Mouse (Mus musculus): Measurements from ENCODE around the gene Gstt2. TPM values are rescaled to one million over a fixed set of nuclear protein-coding genes. Genes with fewer than 3 reads are reported as not detected.
"Not testable (repeated sequence)": the region's sequence is repeated elsewhere in the genome, so short reads cannot be mapped to it uniquely, and the experiment has no call there.

Gene Gstt2
- polyA plus RNA-seq, 1 experiment from 2014 or later = 83.7 TPM

DNA sequence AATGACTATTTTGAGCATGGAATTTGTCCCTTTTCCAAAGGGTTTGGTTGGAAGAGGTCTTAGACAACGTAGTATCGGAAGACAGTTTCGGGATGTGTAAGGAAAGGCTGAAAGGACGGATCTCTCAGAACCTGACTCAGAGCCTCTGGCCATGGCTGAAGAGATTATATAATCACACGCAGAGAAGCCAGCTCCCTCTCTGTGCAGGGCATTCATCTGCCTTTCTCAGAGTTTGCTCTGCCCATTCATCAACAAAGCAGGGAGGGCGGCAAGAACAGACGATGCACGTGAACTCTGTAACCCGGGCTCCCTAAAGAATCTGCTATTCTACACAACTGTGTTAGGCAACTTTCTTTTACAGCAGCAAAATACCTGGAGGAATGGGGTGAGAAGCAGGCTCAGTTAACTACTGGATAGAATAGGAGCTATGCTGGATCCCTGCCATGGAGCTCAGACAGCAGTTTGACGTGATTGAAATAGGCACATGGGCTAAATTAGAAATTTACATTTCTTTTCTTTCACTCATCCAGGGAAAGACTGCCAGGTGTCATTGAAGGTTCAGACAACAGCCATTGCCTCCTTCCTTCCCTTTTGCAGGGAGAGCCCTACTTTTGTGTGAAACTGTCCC, 36.4 kb upstream of the Gstt2 start:
- peaks cover 8% of the 10 kb centered on the region for H3K4me1 ChIP-seq (ENCODE audit: control insufficient read depth, insufficient read depth, low read length)
- ATAC-seq = no peak
- no peak overlapping the region for H3K27ac ChIP-seq (ENCODE audit: low read length)
- H3K27me3 ChIP-seq (replicated peaks; ENCODE audit: control insufficient read depth, insufficient read depth, low read length) = no peaks in the 10 kb centered on the region
- peak overlapping the region; percentile 58; the same call in 1 of the 2 replicates for H3K9ac ChIP-seq (ENCODE audit: low read depth, low read length)
- WGBS = 36% methylated on average over 10 of the region's 10 CpGs
- H3K4me3 ChIP-seq (ENCODE audit: low read length) = peak overlapping the region; percentile 47; the same call in 1 of the 2 replicates
- no peaks in the 10 kb centered on the region for H3K9me3 ChIP-seq (ENCODE audit: control insufficient read depth, low read length)
- no peaks in the 10 kb centered on the region for H3K36me3 ChIP-seq (ENCODE audit: control insufficient read depth, insufficient read depth, low read length)
- peak overlapping the region; percentile 66 for H3K4me2 ChIP-seq (ENCODE audit: low read depth, low read length)

DNA sequence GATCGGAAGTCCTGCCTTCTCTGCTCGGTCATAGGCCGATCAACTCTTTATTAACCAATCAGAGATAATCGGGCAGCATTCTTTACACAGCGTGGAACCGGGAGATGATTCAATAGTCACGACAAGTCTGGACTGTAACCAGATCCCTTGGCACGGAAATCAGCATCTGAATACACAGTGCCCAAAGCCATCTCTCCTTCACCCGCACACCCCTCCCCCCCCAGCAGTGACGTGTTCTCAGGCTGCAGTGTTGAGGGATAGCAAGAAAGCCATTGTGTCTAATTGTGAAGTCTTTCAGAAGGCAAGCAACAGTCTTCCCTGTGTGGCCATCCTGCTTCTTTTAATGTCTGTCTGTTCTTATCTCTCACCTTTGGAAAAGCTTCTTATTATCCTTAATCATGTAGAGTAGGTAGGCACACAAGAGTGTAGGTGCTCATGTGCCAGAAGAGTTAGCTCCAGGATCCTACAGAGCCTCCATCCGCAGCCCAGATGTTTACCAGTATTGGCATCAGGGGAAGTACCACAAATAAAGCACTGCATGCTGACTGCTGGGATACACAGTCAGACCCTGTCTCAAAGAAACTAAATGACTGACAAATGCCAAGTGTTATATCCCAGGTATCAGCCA, 35.8 kb upstream of the Gstt2 start:
- peaks cover 8% of the 10 kb centered on the region for H3K4me1 ChIP-seq (ENCODE audit: control insufficient read depth, insufficient read depth, low read length)
- WGBS = 3% methylated on average over 11 of the region's 11 CpGs
- peak overlapping the region; percentile 66 for H3K4me2 ChIP-seq (ENCODE audit: low read depth, low read length)
- H3K27me3 ChIP-seq (replicated peaks; ENCODE audit: control insufficient read depth, insufficient read depth, low read length) = no peaks in the 10 kb centered on the region
- ATAC-seq = peak; percentile 97
- no peak overlapping the region for H3K27ac ChIP-seq (ENCODE audit: low read length)
- peak overlapping the region; percentile 47 for H3K4me3 ChIP-seq (ENCODE audit: low read length)
- H3K36me3 ChIP-seq (ENCODE audit: control insufficient read depth, insufficient read depth, low read length) = no peaks in the 10 kb centered on the region
- peak overlapping the region; percentile 58 for H3K9ac ChIP-seq (ENCODE audit: low read depth, low read length)
- H3K9me3 ChIP-seq (ENCODE audit: control insufficient read depth, low read length) = no peaks in the 10 kb centered on the region

DNA sequence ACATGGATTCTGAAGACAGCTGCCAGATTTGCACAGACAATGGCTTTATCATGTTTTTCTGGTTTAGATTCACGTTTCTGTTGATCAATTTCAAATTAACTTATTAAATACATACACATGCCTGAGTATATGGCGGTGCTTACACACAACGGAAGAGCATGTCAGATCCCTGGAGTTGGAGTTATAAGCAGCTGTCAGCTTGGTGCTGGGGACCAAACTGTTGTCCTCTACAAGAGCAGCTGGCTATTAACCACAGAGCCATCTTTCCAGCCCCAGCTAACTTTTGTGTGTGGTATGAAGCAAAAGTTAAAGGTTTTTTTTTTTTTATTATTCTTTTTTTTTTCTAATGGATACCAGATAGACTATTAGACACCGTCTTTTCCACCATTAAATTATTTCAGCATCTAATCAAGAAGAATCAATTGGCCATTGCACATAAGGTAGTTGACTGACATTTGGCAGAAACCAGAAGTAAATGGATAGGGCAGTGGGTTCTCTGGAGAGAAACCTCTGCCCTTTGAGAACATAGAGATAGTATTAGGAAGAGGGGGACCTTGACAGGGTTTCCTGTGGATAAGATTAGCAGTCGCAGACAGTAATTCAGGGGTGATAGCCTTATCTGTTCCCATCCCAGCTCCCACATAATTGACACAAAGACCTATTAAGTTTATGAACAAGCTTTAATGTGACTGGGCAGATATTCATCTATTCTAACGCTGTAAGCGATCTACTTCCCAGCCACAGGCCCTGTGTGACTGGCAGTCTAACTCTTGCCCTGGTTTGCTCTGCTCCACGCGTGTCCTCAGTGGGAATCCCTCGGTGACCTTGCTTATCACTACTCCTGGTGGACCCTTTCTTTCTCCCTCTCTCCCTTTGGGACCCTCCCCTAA, 35.0 kb upstream of the Gstt2 start:
- ATAC-seq = peak; percentile 25; the same call in 1 of the 2 replicates
- no peaks in the 10 kb centered on the region for H3K27me3 ChIP-seq (replicated peaks; ENCODE audit: control insufficient read depth, insufficient read depth, low read length)
- H3K36me3 ChIP-seq (ENCODE audit: control insufficient read depth, insufficient read depth, low read length) = no peaks in the 10 kb centered on the region
- no peak overlapping the region for H3K27ac ChIP-seq (ENCODE audit: low read length)
- H3K4me1 ChIP-seq (ENCODE audit: control insufficient read depth, insufficient read depth, low read length) = peaks cover 8% of the 10 kb centered on the region
- H3K4me3 ChIP-seq (ENCODE audit: low read length) = peak overlapping the region; percentile 47
- no peaks in the 10 kb centered on the region for H3K9me3 ChIP-seq (ENCODE audit: control insufficient read depth, low read length)
- H3K9ac ChIP-seq (ENCODE audit: low read depth, low read length) = peak overlapping the region; percentile 53; the same call in 1 of the 2 replicates
- WGBS = 38% methylated on average over 10 of the region's 10 CpGs
- H3K4me2 ChIP-seq (ENCODE audit: low read depth, low read length) = peak overlapping the region; percentile 66

DNA sequence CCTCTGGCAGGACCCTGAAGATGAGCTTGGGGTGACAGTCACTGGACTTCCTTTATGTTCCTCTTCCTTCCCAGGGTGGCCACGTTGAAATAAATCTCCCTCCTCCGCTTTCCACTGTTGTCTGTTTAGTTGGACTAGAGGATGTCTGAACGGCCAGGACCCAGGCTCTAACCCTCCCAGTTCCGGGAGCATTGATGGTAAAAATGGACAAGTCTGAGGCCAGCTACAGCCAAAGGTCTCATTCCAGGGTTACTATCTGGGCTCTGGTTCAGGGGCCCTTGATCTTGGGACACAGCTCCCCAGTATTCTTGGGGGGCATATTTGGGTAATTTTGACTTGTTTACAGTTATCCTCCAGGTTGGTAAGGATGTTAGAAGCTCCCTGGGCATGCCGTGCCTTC, 24.4 kb upstream of the Gstt2 start:
- no peak overlapping the region for H3K4me2 ChIP-seq (ENCODE audit: low read depth, low read length)

DNA sequence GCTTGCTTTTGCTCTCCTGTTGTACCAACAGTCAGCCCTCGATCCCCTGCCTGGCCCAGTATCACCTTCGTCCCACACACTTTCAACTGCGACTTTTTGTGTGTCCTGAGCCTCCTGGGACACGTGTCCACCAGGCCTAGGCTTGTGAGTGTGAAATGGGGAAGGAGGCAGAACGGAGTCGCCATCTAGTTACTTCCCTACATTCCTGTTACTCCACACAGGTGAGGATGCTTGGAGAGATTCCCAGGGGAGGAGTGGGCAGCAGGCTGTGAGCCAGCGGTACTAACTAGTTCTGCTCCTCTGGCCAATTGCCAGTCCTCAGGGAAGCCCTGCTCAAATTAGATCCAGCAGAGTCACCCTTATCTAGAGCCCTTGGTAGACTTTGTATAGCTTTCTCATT, 23.5 kb upstream of the Gstt2 start:
- Histone ChIP-seq H3K36me3 (ENCODE audit: control insufficient read depth, insufficient read depth, low read length) (no peaks in the 10 kb centered on the region; the same call in 1 of the 2 replicates), H3K4me2 (ENCODE audit: low read depth, low read length) (no peak overlapping the region), H3K4me1 (ENCODE audit: control insufficient read depth, insufficient read depth, low read length) (peaks cover 23% of the 10 kb centered on the region), H3K9me3 (ENCODE audit: control insufficient read depth, low read length) (no peaks in the 10 kb centered on the region), H3K9ac (ENCODE audit: low read depth, low read length) (peak overlapping the region; percentile 87; the same call in 1 of the 2 replicates), H3K4me3 (ENCODE audit: low read length) (no peak overlapping the region), H3K27me3 (replicated peaks; ENCODE audit: control insufficient read depth, insufficient read depth, low read length) (no peaks in the 10 kb centered on the region), H3K27ac (ENCODE audit: low read length) (peak overlapping the region; percentile 40)
- 43% methylated on average over 7 of the region's 7 CpGs for WGBS
- no peak for ATAC-seq

More for the DNA sequence above, 24.4 kb upstream of the Gstt2 start:
- Histone ChIP-seq H3K4me3 (ENCODE audit: low read length) (no peak overlapping the region), H3K27me3 (replicated peaks; ENCODE audit: control insufficient read depth, insufficient read depth, low read length) (no peaks in the 10 kb centered on the region), H3K36me3 (ENCODE audit: control insufficient read depth, insufficient read depth, low read length) (no peaks in the 10 kb centered on the region), H3K9ac (ENCODE audit: low read depth, low read length) (no peak overlapping the region), H3K4me1 (ENCODE audit: control insufficient read depth, insufficient read depth, low read length) (peaks cover 23% of the 10 kb centered on the region), H3K27ac (ENCODE audit: low read length) (no peak overlapping the region), H3K9me3 (ENCODE audit: control insufficient read depth, low read length) (no peaks in the 10 kb centered on the region)
- WGBS = 69% methylated on average over 5 of the region's 5 CpGs
- no peak for ATAC-seq

DNA sequence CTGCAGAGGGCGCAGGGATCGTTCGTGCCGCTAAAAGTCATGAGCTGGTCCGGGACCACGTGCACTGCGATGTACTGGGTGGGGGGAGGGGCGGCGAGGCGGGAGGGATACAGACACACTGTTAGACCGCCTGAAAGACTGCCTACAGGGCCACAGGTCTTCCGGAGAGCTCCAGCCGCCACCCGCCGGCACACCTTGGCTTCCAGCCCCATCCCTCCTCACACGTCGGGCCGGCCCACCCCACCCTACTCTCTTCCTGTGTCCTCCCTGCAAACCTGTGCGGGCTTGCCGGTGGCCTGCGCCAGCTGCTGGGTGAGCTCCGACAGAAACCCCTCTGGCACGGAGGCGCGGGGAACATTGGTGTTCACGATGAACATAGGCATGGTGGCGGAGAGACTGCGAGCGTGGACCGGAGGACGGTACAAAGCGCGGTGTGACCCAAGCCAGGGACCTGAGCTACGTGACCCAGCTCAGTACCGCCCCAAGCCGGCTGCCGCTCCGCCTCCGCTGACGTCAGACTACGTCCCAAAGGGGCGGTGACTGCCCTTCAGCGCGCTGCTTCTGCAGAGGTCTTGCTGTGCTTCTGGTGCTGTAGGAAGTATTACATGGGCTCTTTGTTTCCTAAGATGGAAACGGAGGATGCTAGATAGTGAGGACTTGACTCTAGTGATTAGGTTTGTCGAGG, 22.7 kb upstream of the Gstt2 start, which contains the start of gene Mif:
Mif (minus strand) TSS at position 455 of the 685 bp plus-strand sequence.
- ATAC-seq = peak; percentile 97
- H3K9ac ChIP-seq (ENCODE audit: low read depth, low read length) = peak within 1 kb of the TSS; percentile 87
- peak within 1 kb of the TSS; percentile 82 for H3K4me3 ChIP-seq (ENCODE audit: low read length)
- not testable (repeated sequence) for H3K36me3 ChIP-seq (ENCODE audit: control insufficient read depth, insufficient read depth, low read length); H3K9me3 ChIP-seq (ENCODE audit: control insufficient read depth, low read length); H3K27me3 ChIP-seq (replicated peaks; ENCODE audit: control insufficient read depth, insufficient read depth, low read length)
- H3K4me2 ChIP-seq (ENCODE audit: low read depth, low read length) = peak within 1 kb of the TSS; percentile 75
- under 1% methylated on average over 45 of the region's 46 CpGs for WGBS
- H3K4me1 ChIP-seq (ENCODE audit: control insufficient read depth, insufficient read depth, low read length) = peaks cover 23% of the 10 kb centered on the region
- H3K27ac ChIP-seq (ENCODE audit: low read length) = peak within 1 kb of the TSS; percentile 94

DNA sequence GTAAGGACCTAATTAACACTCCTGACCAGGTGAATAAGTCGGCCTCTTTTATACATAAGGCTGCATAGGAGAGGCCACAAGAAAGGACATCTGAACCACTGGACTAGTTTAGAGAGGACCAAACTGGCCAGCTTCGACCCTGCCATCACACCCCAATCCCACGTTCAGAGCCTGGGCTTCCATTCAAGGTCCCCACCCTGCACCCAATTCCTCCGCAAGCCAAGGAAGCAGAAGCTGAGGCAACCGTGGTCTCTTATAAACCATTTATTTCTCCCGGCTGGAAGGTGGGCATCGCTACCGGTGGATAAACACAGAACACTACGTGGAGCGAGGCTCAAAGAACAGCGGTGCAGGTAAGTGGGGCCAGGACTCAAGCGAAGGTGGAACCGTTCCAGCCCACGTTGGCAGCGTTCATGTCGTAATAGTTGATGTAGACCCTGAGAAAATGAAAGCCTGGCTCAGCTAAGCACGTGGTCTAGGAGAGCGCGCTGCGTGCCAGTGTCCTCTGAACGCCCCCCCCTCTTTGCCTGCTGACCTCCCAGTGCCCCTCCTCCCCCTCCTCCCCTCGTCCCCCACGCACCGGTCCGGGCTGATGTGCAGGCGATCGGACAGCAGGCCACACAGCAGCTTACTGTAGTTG, 22.0 kb upstream of the Gstt2 start:
- Histone ChIP-seq H3K9ac (ENCODE audit: low read depth, low read length) (peak overlapping the region; percentile 87), H3K4me1 (ENCODE audit: control insufficient read depth, insufficient read depth, low read length) (peaks cover 23% of the 10 kb centered on the region), H3K36me3 (ENCODE audit: control insufficient read depth, insufficient read depth, low read length) (no peaks in the 10 kb centered on the region; the same call in 1 of the 2 replicates), H3K4me2 (ENCODE audit: low read depth, low read length) (peak overlapping the region; percentile 75), H3K27ac (ENCODE audit: low read length) (peak overlapping the region; percentile 94), H3K27me3 (replicated peaks; ENCODE audit: control insufficient read depth, insufficient read depth, low read length) (no peaks in the 10 kb centered on the region), H3K4me3 (ENCODE audit: low read length) (peak overlapping the region; percentile 82), H3K9me3 (ENCODE audit: control insufficient read depth, low read length) (no peaks in the 10 kb centered on the region)
- ATAC-seq = peak; percentile 54
- WGBS = 3% methylated on average over 27 of the region's 27 CpGs

DNA sequence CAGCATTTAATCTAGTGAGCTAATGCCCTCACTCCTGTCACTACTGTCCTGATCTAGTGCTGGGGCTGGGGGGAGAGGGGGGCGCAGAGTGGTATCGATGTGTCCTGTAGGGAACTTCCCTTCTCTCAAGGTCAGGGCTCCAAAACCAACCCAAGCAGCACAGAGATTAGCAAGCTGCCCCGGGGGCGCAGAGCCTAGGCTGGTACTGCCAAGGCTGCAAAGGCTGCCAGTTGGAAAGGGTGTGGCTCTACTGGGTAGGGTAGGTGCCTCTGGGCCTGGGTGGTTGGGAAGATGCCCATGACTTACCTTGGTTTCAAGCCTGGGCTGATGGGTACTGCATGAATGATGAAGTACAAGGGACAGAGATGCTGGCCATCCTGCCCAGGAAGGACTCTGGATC, 20.4 kb upstream of the Gstt2 start:
- no peak overlapping the region for H3K4me3 ChIP-seq (ENCODE audit: low read length)
- ATAC-seq = no peak
- H3K4me2 ChIP-seq (ENCODE audit: low read depth, low read length) = no peak overlapping the region
- no peaks in the 10 kb centered on the region for H3K9me3 ChIP-seq (ENCODE audit: control insufficient read depth, low read length)
- WGBS = 89% methylated on average over 4 of the region's 4 CpGs
- H3K4me1 ChIP-seq (ENCODE audit: control insufficient read depth, insufficient read depth, low read length) = peaks cover 23% of the 10 kb centered on the region
- no peak overlapping the region for H3K9ac ChIP-seq (ENCODE audit: low read depth, low read length)
- no peaks in the 10 kb centered on the region; the same call in 1 of the 2 replicates for H3K36me3 ChIP-seq (ENCODE audit: control insufficient read depth, insufficient read depth, low read length)
- no peaks in the 10 kb centered on the region for H3K27me3 ChIP-seq (replicated peaks; ENCODE audit: control insufficient read depth, insufficient read depth, low read length)
- H3K27ac ChIP-seq (ENCODE audit: low read length) = no peak overlapping the region

Data from intestine, embryonic 16.5 days (tissue).